Mouse (Mus musculus) left cerebral cortex, adult 6 months (tissue): ENCODE measurements around the gene Brix1. TPM values are rescaled to one million over a fixed set of nuclear protein-coding genes. Genes with fewer than 3 reads are reported as not detected.

ENCODE experiments used
- long read RNA-seq, 2 experiments: library from polyadenylated mRNA; unstranded; transcript quantifications; one replicate each; pipeline ENCODE4 v2.0.0; 2019 to 2020
- polyA plus RNA-seq: library from polyadenylated mRNA; unstranded; fragments of <200 nt; fragmentation: Nextera tagmentation; gene quantifications from 2 replicates; pipeline ENCODE4 v1.2.3, GENCODE M21; 2021

Gene Brix1
- 14.9 and 24.4 TPM in 2 replicates for polyA plus RNA-seq
- long read RNA-seq, experiment 1, transcript Brix1-201 (10 exons, 2,664 nt) = major isoform, 100 of 101 reads
- long read RNA-seq, experiment 1, partial matches to known transcripts = 0 of 101 reads
- long read RNA-seq, experiment 1, other reads (novel, unspliced or antisense) = 1 of 101 reads
- long read RNA-seq, experiment 2, transcript Brix1-201 (10 exons, 2,664 nt) = major isoform, 46 of 53 reads
- long read RNA-seq, experiment 2, partial matches to known transcripts = 5 of 53 reads
- long read RNA-seq, experiment 2, other reads (novel, unspliced or antisense) = 2 of 53 reads

GRCm38 (mm10) chr15:10485484-10486364, at the start of gene Brix1, which contains the start of gene Rad1:
Gene Brix1 (minus strand): TSS chr15:10485947.
Gene Rad1 (plus strand): TSS chr15:10486018.

GRCm38 (mm10) chr15:10470151-10470831, 15.5 kb downstream of the Brix1 start, which contains the start of gene Dnajc21:
Gene Dnajc21 (minus strand): TSS chr15:10470516.

Other genes with a start within 250 kb of the Brix1 start
- not detected in 2 replicates for gene Gm21973, start 160.6 kb downstream of the Brix1 start, polyA plus RNA-seq
- not detected in 2 replicates for gene Agxt2, start 127.4 kb downstream of the Brix1 start, polyA plus RNA-seq
- 9.5 and 24.8 TPM in 2 replicates for gene Dnajc21, start 15.4 kb downstream of the Brix1 start, polyA plus RNA-seq
- 15.3 and 21.1 TPM in 2 replicates for gene Rad1, start 71 bp upstream of the Brix1 start, polyA plus RNA-seq
- gene Ttc23l, start 72.7 kb upstream of the Brix1 start, polyA plus RNA-seq = not detected in 2 replicates
- 1.4 and 1.5 TPM in 2 replicates for gene Rai14, start 228.7 kb upstream of the Brix1 start, polyA plus RNA-seq